Mouse (Mus musculus): Measurements from ENCODE around the gene Smim6.

DNA sequence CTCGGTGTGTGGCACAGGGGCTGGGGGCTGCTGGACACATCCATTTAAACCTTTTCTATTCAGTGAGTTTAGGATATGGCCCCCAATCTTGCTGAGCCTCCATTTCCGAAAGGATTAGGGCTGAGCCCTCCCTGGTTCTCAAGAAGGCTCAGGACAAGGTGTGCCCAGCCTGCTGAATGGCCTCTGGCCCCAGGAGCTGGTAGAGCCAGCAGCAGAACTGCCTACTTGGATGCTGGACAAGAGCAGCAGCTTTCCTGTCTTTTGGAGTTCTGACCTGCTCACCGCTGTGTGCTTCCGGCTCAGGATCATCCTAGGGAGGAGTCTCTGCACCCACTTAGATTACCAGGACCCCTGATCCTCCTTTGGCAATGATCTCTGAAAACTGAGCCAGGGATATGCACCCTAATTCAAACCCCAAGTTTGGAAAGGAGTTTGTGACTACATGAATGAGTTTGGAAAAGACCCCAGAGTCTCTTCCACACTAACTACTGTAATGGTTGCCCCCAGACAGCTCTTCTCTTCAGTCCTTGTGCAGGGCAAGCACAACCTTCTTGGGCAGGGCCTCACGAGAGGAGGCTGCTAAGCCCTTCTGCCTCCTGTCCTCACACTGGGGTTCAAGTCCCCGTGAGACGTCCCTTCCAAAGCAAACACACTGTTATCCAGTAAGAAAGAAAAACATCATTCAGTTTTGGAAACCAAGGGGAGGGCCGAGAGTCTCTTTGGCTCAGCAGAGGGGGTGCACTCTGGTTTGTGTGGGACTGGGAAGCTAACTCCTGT is 11.1 kb upstream of the Smim6 start:
- TF ChIP-seq CTCF (IDR thresholded peaks at IDR 0.05; ENCODE audit: low read depth) (no peak), EP300 (IDR thresholded peaks at IDR 0.05; ENCODE audit: low read depth) (no peak)

Data from liver, postnatal 0 days (tissue).